Mouse (Mus musculus): Measurements from ENCODE around the gene 1110059E24Rik.
A peak's percentile ranks its signal among the peaks of the same experiment; 100 is the strongest.
"Not testable (repeated sequence)": the region's sequence is repeated elsewhere in the genome, so short reads cannot be mapped to it uniquely, and the experiment has no call there.

Gene 1110059E24Rik

DNA sequence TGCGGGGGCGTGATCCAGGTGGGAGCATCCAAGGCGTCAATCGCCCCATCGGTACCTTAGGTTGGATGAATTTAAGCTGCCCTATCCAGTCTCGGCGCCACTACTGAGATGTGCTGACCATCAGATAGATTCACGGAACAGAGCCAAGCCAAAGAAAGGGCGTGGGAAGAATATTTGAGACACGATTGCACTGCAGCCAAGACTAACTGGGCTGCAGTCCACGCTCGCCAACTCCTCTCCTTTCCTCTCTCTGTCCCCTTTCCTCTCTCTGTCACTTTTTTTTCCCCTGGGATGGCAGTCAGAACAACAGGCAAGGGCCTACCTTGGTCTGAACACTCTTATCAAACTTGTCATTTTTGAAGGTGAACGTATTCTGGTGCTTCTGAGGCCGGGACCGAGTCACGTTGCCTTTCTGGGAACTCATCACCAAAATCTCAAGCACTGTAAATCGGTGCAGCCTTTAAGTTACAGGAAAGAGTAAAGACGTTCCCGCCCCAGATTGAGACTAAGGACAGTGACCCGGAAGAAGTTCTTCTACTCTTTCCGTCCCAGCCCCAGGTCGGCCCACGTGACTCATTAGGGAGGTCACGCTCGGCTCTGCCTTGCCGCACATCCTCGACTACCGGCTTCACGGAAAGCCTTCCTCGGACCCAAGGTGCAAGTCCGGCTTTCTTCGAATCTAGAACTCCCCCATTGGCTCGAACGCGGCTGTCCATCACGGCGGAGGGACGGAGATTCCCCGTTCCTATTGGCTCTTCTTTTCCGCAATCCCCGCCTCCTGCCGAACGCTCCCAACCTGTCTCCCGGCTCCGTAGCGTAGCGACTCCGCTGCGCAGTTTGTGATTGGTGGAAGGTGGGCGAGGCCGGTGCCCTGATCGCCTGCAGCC lies at the start of gene 1110059E24Rik:
Gene 1110059E24Rik, minus strand, starts transcription at position 692 of the 887 bp plus-strand sequence.
- DNase-seq (ENCODE audit: low spot score), result peak; percentile 88

GRCm38 (mm10) chr19:21680986-21681385 lies 28.2 kb upstream of the 1110059E24Rik start:
- DNase-seq (ENCODE audit: low spot score), result no peak

GRCm38 (mm10) chr19:21680091-21680490 lies 27.3 kb upstream of the 1110059E24Rik start:
- DNase-seq (ENCODE audit: low spot score), result no peak

DNA sequence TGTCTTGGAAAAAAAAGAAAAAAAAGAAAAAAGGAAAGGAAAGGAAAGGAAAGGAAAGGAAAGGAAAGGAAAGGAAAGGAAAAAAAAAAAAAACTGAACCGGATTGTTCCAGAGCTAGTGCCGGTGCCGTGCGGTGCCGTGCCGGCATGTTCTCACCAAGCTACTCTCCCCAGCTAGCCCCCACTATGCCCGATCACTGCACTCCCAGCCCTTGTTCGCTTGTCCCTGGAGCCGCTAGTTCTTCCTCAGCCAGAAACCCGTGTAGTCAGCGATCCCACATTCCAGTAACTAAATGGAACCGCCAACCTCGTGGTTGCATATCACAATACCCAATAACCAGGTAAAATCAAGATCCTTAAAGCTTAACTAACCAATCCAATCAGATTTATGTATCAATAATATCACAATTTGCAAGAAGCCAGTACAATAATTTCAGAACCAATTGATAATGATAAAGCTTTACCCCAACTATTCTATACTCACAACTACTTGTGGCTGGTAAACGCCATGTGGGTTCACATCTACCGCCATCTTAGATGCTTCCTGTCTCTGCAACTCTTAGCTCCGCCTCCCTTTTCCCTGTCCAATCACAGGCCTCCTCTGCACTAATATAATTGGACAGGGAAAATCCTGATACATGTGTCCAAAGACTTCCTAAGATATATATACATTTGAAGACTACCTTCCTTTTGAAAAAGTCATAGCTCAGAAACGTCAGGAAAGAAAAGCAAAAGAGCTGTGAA lies 21.7 kb upstream of the 1110059E24Rik start:
- no peak for DNase-seq (ENCODE audit: low spot score)

DNA sequence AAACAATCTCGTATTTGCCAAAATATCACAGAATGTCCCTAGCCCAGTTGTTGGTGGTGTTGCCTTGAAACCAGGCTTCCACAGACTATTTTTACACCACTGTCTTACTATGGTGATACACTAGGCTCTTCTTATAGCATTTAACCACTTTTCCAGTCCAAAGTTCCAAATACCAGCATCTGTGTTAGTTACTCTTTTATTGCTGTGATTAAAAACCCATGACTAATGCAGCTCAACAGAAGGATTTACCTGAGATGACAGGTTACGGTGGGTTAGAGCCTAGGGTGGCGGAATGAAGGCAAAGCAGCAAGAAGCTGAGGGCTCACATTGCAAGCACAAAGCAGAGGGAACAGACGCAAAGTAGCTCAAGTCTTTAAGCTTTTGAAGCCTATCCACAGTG lies 16.9 kb upstream of the 1110059E24Rik start:
- no peak for DNase-seq (ENCODE audit: low spot score)

- DNase-seq (ENCODE audit: low spot score), result no peak
These were observed 11.1 kb upstream of the 1110059E24Rik start for GRCm38 (mm10) chr19:21663756-21664456.

GRCm38 (mm10) chr19:21660734-21661133 lies 8.0 kb upstream of the 1110059E24Rik start:
- no peak for DNase-seq (ENCODE audit: low spot score)

GRCm38 (mm10) chr19:21654788-21655187 lies 2.0 kb upstream of the 1110059E24Rik start:
- no peak for DNase-seq (ENCODE audit: low spot score)

DNA sequence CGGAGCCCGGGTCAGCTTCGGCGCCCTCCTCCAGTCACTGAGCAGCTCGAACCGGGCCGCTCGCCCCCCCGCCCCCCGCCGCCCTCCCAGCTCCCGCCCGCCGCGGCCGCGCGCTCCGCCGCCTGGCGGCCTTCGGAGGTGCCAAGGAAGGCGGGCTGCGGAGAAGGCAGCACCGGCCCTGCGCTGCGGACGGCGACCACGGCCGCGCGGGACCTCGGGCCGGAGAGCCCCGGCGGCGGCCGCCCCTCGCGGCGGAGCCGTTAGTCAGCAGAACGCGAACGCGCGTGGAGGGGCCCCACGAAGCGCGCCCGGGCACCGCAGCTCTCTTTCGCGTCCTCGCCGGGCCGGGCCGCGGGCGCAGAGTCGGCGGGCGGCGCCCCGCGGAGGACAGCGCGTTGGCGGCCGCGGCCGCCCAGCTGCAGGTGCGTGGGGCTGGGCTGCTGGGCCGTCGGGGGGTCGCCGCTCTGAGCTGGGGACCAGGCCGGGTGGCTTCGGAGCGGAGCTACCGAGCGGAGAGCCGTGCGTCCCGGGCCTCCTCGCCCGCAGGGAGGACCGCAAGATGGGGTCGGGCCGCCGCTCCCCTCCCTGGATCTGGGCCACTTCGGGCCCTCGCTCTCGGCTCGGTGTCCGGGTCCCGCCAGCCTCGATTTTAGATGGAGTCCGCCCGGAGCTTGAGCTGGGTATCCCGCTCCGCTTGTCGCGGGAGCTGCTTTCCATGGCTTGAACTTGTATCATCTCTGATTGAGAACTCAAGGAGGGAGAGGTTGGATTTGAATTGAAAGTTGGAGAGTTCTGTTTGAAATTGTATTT lies 601 bp upstream of the 1110059E24Rik start, which contains the start of gene Abhd17b:
Gene Abhd17b, plus strand, starts transcription at position 14 of the 810 bp plus-strand sequence.
- DNase-seq (ENCODE audit: low spot score), result peak; percentile 42

GRCm38 (mm10) chr19:21651664-21652063 lies 1.1 kb downstream of the 1110059E24Rik start:
- no peak for DNase-seq (ENCODE audit: low spot score)

- DNase-seq (ENCODE audit: low spot score), result no peak
These were observed 6.6 kb downstream of the 1110059E24Rik start for GRCm38 (mm10) chr19:21646142-21646541.

- no peak for DNase-seq (ENCODE audit: low spot score)
These were observed 7.5 kb downstream of the 1110059E24Rik start for GRCm38 (mm10) chr19:21645301-21645700.

DNA sequence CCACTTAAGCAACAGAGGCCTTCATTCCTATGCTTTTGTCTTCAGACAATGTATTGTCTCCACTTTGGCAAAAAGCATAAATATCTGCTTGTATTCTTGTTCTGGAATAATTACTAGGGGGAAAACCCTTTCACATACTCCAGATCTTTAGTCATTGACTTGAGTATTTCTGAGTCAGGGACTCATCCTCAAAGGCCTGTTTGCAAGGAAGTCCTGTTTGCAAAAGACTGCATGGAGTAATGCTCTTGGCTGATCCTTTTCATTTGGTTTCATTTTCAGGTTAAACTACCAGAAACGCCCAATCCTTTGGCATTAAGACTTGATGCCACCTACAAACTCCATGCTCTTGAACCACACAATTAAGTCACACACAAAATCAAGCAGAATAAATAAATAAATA lies 8.8 kb downstream of the 1110059E24Rik start:
- DNase-seq (ENCODE audit: low spot score), result no peak

- DNase-seq (ENCODE audit: low spot score), result no peak
These were observed 15.1 kb downstream of the 1110059E24Rik start for GRCm38 (mm10) chr19:21637672-21638071.

- DNase-seq (ENCODE audit: low spot score), result no peak
These were observed 15.9 kb downstream of the 1110059E24Rik start for GRCm38 (mm10) chr19:21636907-21637306.

DNA sequence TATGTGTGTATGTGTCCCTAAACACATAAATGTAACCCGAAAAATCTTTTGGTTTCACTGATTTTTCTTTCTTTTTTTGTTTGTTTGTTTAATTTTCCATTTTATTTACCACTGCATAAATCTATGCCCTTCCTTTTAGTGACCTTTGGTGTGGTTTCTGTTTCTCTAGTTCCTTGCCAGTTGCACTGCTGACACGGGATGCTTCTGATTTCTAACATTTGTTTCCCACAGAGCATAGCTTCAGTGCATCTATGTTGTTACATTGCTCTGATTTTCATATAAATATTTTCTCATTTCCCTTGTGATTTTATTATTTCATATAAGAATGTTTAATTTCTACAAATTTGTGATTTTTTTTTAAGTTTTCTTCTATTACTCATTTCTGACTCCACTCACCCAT lies 17.4 kb downstream of the 1110059E24Rik start:
- no peak for DNase-seq (ENCODE audit: low spot score)

GRCm38 (mm10) chr19:21630656-21631331 lies 22.0 kb downstream of the 1110059E24Rik start:
- DNase-seq (ENCODE audit: low spot score), result no peak

GRCm38 (mm10) chr19:21629501-21629900 lies 23.3 kb downstream of the 1110059E24Rik start:
- no peak for DNase-seq (ENCODE audit: low spot score)

GRCm38 (mm10) chr19:21629030-21629429 lies 23.7 kb downstream of the 1110059E24Rik start:
- no peak for DNase-seq (ENCODE audit: low spot score)

DNA sequence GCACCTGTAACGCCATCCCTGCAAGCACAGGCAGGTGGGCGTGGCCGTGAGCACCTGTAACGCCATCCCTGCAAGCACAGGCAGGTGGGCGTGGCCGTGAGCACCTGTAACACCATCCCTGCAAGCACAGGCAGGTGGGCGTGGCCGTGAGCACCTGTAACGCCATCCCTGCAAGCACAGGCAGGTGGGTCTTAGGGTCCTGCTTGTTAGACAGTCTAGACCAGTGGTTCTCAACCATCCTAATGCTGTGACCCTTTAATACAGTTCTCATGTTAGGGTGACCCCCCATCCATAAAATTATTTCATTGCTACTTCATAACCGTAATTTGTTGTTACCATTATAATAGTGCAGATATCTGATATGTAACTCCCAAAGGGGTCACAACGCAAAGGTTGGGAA lies 24.3 kb downstream of the 1110059E24Rik start:
- not testable (repeated sequence) for DNase-seq (ENCODE audit: low spot score)
